Mouse (Mus musculus): Measurements from ENCODE around the gene Kcnip1.

The Kcnip1 gene

DNA sequence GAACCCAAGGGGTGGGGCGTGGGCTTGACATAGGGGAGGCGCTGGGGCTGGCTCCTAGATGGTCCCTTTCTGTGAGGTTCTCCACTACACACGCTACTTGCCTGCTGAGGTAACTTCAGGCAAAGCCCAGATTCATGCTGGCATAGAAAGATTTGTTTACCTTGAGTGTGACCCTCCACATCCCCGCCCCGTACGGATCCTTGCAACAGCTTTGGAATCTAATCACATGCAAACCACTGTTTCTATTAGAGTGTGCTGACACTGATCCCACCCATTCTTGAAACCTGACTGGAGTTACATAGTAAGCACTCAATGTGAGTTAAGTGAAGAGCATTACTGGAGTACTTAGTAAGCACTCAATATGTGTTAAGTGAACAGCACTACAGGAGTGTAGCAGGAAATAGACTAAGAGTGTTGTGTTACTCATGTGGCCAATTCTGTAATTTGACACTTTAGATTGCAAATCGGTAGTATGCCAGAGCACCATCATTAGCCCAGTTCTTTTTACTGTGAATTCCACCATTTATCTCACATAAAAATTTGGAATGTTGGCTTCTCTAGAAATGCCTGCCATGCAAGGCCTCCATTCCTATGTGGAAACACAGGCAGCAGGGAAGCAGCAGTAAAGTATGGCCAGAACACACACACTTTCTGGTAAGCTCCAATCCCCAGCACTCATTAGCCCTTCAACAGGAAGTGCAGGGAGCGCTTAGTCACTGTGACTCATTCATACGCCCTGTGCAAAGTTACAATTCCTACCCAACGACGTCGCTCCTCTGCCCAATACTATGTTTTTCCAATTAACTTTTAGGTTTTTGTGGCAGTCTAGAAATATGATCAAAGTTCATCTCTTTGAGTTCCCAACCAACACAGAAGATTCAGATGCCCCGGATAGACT lies 332.7 kb downstream of the Kcnip1 start:
- 76% methylated on average over 13 of the region's 13 CpGs for WGBS

DNA sequence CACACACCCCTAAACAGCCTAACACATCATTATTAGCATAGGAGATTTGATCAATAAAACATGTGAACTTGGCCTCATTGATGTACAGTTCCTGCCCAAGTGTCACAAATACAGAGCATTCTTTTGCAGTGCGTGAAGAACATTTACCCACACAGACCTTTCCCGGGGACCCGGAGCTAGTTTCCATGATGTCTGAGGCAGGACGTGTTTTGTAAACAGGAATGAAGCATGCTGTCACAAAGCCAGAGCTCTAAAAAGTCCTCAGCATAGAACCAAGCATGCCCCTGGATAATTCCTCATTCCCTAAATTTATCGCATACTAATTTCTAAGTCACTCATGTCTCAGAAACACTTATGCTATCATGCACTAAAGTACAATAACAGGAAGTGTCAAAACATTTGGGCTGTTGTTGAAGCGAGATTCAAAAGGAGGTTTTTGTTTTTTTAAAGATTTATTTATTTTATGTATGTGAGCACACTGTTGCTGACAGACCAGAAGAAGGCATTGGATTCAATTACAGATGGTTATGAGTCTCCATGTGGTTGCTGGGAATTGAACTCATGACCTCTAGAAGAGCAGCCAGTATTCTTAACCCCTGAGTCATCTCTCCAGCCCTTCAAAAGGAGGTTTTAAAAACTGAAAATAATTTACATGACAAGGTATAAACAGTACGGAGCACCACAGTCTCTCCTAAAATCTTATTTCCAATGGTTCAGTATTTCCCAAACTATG lies 336.9 kb downstream of the Kcnip1 start:
- 65% methylated on average over 7 of the region's 7 CpGs for WGBS

DNA sequence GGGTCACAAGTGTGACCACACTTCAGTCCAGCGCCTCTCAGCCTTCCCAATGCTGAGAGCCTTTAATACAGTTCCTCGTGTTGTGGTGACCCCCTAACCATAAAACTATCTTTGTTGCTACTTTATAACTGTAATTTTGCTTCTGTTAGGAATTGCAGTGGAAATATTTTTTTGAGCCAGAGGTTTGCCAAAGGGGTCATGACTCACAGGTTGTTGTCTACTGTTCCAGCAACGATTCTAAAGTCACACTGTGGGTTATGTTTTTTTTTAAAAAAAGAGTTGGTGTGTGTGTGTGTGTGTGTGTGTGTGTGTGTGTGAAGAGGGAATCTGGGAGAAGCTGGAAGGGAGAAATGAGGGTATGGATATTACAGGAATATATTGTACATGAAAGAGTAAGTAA lies 337.7 kb downstream of the Kcnip1 start:
- 68% methylated on average over 3 of the region's 3 CpGs for WGBS

DNA sequence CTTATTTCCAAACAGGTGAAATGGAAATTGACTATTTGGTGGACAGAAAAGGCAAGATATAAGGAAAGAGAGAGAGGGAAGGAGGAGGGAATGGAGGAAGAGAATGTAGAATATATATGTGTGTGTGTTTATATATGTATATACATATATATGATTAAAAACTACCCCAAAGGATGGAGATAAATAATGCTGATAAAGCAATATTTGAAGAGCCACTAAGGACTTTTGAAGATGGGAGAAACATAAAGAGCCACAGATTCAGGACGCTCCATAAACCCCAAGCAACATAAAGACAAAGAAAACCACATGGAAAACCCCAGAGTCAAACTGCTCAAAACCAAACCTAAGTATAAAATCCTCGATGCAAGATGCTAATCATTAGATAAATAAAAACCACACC lies 338.5 kb downstream of the Kcnip1 start:
- WGBS: 94% methylated on average over 2 of the region's 2 CpGs

DNA sequence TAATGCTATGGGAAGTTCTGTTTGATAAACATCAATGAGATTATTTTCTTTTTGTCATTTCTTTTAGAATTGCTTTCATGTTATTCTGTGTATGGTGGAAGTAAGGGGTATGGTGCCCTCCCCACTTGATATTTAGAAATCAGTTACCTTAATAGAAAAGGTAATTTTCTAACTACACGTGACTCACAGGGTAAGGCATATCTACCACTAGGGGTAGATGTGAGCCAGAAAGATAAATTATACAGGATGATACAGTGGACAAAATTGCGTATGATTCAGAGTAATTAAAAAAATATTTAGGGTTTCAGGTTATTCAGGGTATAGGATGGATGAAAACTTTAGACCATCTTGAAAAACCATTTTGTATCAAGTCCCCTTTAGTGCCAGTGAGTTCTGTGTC lies 343.6 kb downstream of the Kcnip1 start:
- WGBS: 71% methylated on average over 2 of the region's 2 CpGs

DNA sequence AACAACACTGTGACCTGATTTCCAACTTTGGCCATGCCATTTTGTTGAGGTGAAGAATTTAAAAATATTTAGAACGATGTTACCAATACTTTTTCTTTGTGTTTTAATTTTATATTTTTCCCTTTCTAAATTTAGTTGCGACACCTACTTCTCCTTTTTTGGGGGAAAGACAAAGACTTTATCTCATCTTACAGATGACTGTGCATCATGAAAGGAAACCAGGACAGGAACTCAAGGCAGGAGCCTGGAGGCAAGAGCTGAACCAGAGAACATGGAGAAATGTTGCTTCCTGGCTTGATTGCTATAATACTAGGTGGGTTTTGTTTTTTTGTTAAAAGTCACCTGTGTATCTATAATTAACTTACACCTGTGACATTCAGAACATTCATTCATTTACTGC lies 355.8 kb downstream of the Kcnip1 start:
- 90% methylated on average over 2 of the region's 2 CpGs for whole genome bisulfite sequencing

DNA sequence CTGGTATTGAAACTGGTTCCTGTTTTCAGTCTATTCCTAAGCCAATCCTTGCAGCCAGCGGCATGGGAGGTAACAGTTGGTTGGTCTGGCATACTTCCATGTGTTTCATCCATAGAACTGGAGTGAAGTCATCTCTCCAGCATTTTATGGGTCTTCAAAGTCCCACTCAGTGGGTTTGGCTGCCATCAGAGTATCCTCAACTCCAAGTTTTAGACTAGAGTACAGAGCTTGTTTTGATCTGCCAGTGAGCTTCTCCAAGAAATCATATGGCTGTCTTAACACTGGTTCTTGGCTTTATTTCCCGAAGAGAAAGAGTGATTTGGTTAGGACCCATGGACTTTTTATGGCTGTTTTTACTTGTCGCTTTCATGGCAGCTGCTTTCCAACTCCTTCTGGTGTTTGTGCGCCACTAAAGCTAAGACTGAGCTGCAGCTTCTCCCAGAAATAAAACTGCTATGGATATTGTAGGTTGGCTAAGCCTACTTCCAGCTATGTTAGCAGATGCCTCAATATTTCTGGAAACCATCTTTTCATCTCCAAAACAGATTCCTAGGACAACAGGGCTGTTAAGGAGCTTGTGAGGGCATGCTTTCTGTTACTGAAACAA lies 365.7 kb downstream of the Kcnip1 start:
- 42% methylated on average over 4 of the region's 4 CpGs for WGBS

DNA sequence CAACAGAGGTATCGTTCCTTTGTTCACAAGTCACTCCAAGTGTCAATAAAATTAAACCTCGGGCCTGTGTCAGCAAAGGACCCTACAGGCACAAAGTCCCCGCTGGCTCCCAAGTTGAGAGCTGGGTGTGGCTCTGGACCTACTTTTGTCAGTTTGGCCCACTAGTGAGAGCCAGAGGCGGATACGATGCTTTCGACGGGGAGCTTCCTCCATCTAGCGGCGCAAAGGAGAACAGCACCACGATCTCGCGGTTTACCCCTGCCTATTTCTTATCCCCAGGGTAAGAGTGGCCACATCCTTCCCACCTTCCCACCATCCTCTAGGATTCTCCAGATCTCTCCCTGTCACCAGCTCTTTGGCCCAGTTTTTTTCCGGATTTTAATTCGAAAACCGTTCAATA lies 378.7 kb downstream of the Kcnip1 start:
- whole genome bisulfite sequencing: 7% methylated on average over 15 of the region's 15 CpGs

DNA sequence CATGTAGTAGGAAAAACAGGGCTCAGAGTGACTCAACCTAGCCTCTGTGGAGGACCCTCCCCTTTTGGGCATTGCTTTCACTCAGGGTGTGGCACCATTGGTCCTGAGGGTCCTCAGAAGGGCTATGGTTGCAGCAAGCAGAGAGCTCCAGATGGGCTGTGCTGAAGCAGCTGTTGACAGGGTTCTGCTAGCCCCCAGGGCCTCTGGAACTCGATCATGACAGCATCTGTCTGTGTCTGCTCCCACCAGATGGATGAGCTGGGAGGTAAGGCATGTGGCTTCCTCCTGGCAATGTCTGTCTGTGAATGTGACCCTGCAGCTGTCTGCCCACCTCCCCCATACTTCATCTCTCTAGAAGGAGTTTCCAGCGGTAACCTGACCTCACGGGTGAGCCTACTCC lies 385.2 kb downstream of the Kcnip1 start:
- 71% methylated on average over 3 of the region's 3 CpGs for WGBS

DNA sequence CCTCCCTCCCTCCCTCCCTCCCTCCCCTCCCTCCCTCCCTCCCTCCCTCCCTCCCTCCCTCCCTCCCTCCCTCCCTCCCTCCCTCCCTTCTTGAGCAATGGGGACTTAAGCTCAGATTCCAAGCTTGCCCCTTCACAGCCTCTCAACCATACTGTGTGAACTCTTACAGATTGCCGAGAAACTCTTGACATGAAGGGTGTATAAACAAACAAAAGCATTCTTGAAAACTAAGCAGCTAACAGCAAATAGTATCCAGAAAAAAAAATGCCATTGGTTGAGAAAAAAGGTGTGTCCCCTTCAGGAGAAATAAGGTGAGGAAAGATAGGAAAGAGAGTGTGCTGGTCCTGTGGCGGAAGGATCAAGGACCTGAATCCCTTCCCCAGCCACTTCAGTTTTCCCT lies 389.8 kb downstream of the Kcnip1 start:
- 81% methylated on average over 2 of the region's 2 CpGs for WGBS

DNA sequence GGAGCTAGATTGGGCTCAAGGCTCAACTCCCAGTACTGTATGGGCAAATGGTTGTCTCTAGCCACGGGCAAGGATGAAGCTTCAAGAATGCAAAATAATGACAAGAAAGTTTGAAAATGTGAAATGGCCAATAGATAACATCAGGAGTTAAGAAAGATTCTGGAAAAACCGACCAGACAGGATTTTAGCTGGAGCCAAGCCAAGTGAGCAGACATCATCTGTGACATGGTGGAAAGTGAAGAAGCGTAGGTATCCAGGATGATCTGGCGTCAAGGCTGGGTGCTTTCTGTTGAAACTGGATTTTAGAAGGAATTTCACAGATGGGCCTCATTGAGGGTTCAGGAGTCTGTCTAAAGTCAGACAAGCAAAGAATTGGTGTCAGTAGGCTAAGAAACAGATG lies 394.0 kb downstream of the Kcnip1 start, which contains the start of gene D130052B06Rik:
Gene D130052B06Rik (plus strand): TSS at position 317 of the 400 bp plus-strand sequence.
- WGBS: 80% methylated on average over 4 of the region's 4 CpGs

DNA sequence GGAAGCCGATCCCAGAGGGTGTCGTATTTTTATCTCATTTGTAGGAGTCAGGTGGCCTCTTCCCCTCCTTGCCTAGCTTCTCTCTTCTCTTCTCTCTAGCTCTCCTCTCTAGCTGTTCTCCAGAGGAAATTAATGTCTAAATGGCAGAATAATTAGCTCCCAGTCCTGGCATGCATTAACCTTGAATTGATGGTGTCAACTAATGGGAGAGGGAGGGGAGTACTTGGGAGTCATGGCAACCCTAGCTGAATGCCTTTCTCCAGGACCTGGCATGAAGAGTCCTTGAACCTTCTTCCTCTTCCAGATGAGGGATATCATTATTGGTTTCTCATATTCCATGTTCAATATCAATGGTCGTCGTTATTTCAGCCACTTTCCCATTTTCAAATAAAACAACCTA lies 396.3 kb downstream of the Kcnip1 start:
- WGBS: 86% methylated on average over 4 of the region's 4 CpGs

DNA sequence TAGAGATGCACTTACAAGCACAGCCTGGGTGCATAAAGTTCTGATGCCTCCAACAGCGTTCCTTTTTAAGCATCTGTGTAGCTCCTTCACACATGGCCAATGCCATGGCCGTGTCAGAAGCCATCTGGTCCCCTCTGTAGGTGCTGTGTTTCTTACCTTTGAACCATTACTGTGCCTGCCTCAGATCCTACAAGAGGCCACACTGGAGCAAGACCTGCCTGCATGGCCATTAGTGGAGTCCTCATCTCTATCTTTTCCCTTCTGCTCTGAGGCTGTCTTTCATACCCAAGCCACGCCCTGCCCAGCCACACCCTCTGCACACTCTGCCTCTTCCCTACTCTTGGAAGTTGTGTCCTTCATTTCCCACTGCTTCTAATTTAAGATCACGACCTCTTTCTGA lies 400.1 kb downstream of the Kcnip1 start:
- 77% methylated on average over 4 of the region's 4 CpGs for WGBS

DNA sequence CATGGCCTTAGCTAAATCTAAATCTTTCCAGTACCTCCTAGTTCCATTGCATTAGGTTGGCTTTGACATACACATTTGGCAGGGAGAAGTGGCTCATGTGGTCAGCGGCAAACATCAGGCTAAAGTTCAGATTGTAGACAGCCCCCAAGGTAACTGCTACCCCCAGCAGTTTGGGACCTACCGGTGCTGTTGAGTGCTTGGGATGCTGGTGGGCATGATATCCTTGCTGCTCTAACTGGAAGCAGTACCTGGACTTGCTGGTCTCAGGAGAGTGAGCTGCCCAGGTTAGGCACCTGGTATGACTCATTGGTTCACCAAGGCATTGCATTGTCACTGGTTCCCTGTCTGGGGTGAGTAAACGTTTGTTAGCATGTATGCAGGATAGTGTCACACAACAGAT lies 402.2 kb downstream of the Kcnip1 start:
- 85% methylated on average over 3 of the region's 3 CpGs for WGBS

DNA sequence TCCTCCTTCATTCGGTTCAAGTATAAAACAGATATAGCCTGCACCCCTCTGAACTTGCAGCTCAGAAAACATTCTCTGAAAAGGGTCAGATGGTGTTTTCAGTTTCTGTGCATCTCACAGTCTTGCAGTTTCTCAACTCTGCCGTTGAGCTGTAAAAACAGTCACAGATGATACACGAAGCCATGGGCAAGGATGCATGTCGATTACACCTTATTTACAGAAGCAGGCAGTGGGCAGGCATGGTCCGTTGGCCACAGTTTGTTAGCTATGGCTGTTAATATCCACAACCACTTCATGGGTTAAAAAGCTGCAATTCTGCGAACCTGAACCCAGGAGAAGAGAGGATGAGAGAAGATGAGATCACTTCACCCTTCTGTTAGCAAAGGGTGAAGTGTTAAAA lies 406.3 kb downstream of the Kcnip1 start:
- WGBS: 57% methylated on average over 6 of the region's 6 CpGs

DNA sequence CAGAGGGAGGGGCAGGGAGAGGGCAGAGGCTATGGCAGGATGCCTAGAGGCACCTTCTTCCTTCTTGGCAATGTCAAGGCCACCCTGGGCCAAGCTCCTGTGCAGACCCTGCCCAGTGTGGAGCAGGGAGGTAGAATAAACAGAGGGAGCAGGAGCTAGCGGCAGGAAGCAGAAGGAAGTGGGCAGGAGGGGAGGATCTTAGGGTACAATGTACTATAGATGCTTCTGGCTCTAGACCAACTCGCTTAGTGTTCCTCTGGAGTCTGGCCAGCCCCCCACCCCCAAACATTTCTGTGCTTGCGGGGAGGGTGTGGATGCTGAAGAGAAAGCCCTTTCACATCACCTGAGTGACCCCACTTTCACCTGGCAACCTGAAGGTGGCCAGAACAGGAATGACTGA lies 413.3 kb downstream of the Kcnip1 start:
- WGBS: 24% methylated on average over 3 of the region's 3 CpGs
